Mouse (Mus musculus): ENCODE results near the gene Spata33. TPM values are rescaled to one million over a fixed set of nuclear protein-coding genes. Genes with fewer than 3 reads are reported as not detected.
"Not testable (repeated sequence)": the region's sequence is repeated elsewhere in the genome, so short reads cannot be mapped to it uniquely, and the experiment has no call there.

The Spata33 gene
- polyA plus RNA-seq, 1 experiment from 2014 or later = 5.2 TPM

DNA sequence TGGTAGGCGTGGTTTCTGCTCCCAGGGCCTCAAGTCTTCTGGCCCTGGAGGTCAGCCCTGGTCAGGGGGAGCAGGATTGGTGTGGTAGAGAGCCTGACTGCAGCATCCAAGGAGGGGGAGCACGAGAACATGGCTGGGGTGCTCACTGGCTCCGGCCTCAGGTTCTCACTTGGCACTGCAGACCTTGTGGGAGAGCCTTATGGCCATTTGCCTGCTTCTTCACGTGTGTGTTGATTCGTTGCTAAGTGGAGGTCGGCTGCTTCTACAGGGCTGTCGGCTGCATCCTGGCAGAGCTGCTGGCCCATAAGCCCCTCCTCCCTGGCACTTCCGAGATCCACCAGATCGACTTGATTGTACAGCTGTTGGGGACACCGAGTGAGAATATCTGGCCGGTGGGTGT lies 17.7 kb downstream of the Spata33 start:
- WGBS = 85% methylated on average over 9 of the region's 11 CpGs
- H3K9ac ChIP-seq (replicated peaks; ENCODE audit: low read length) = not testable (repeated sequence)

DNA sequence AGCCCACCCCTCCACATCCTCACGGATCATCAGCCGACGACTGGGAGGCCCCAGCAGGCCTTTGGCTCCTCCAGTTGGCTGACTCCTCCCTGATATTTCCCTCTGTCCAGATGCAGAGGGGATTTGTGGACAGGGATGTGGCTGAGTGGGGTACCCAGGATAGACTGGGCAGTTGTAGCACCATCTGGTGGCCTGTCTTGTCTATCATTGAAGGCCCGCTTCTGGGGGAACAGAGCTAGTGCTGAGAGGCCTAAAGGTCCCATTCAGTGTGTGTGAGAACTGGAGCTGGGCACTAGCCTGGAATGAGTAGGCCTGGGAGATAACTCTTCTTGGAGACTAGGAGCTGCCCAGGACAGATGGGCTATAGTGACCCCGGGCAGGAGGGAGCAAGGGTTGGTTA lies 19.1 kb downstream of the Spata33 start:
- ATAC-seq (ENCODE audit: low FRiP score, low TSS enrichment) = no peak
- no peaks in the 10 kb centered on the region for H3K9me3 ChIP-seq (ENCODE audit: low read length)
- H3K4me2 ChIP-seq (replicated peaks; ENCODE audit: low read depth, low read length) = no peak overlapping the region
- no peak overlapping the region for H3K4me3 ChIP-seq (ENCODE audit: low read length)
- 44% methylated on average over 5 of the region's 5 CpGs for WGBS
- no peak overlapping the region for H3K27ac ChIP-seq (ENCODE audit: low read length)
- peaks cover 19% of the 10 kb centered on the region; the same call in 1 of the 2 replicates for H3K36me3 ChIP-seq (ENCODE audit: insufficient read depth, low read length)
- H3K9ac ChIP-seq (replicated peaks; ENCODE audit: low read length) = no peak overlapping the region
- H3K4me1 ChIP-seq (ENCODE audit: insufficient read depth, low read length) = peaks cover 13% of the 10 kb centered on the region
- H3K27me3 ChIP-seq (ENCODE audit: insufficient read depth, low read length) = peaks cover 6% of the 10 kb centered on the region; the same call in 1 of the 2 replicates

More for the DNA sequence above, 17.7 kb downstream of the Spata33 start:
- ATAC-seq (ENCODE audit: low FRiP score, low TSS enrichment); H3K27ac ChIP-seq (ENCODE audit: low read length); H3K9me3 ChIP-seq (ENCODE audit: low read length); H3K4me3 ChIP-seq (ENCODE audit: low read length); H3K4me2 ChIP-seq (replicated peaks; ENCODE audit: low read depth, low read length); H3K27me3 ChIP-seq (ENCODE audit: insufficient read depth, low read length): not testable (repeated sequence)
- Histone ChIP-seq H3K4me1 (ENCODE audit: insufficient read depth, low read length) (peaks cover 16% of the 10 kb centered on the region), H3K36me3 (ENCODE audit: insufficient read depth, low read length) (peaks cover 19% of the 10 kb centered on the region; the same call in 1 of the 2 replicates)

DNA sequence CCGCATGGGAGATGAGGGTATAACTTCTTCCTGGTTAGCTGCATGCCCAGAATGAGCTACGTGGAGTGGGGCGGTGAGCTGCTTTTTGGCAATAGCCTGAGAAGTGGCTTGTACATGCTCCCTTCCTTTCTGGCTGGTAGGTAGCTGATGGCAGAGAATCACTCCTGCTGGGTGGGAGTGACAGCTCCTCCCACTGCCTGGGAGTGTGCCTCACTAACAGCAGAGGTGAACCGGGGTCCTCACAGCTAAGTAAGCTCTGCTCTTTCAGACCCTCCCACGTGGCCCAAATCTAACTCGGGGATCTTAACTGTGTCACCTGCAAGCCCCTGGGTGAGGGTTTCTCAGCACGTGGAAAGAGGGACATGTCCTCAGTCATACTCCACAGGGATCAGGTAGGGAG lies 19.9 kb downstream of the Spata33 start:
- WGBS = 19% methylated on average over 7 of the region's 7 CpGs

DNA sequence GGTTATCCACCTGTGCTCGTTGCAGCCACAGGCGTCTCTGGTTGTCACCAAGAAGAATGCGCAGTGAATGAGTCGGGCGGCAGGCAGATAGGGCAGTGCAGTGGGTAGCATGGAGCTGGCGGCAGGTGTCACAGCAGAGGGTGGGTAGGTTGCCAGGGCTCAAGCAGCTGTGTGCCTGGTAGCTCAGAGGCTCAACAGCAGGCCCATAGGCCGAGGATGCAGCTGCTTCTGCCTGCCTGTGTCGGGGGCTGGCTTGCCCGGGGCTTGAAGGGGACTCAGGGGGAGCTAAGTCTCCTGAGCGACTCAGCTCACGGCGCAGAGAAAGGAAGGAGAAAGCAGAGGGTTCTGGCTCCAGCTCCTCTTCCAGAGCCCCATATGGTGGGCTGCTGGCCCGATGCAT lies 20.7 kb downstream of the Spata33 start:
- WGBS = 63% methylated on average over 12 of the region's 13 CpGs
- H3K4me1 ChIP-seq (ENCODE audit: insufficient read depth, low read length) = peaks cover 13% of the 10 kb centered on the region
- peaks cover 6% of the 10 kb centered on the region; the same call in 1 of the 2 replicates for H3K27me3 ChIP-seq (ENCODE audit: insufficient read depth, low read length)
- no peak overlapping the region for H3K4me2 ChIP-seq (replicated peaks; ENCODE audit: low read depth, low read length)
- H3K4me3 ChIP-seq (ENCODE audit: low read length) = no peak overlapping the region
- H3K27ac ChIP-seq (ENCODE audit: low read length) = no peak overlapping the region
- ATAC-seq (ENCODE audit: low FRiP score, low TSS enrichment) = no peak
- H3K9ac ChIP-seq (replicated peaks; ENCODE audit: low read length) = no peak overlapping the region
- H3K9me3 ChIP-seq (ENCODE audit: low read length) = no peaks in the 10 kb centered on the region
- H3K36me3 ChIP-seq (ENCODE audit: insufficient read depth, low read length) = 0 out of 2 replicates have a peak, but pooled peaks cover 4% of the 10 kb centered on the region

More for the DNA sequence above, 19.9 kb downstream of the Spata33 start:
- H3K9ac ChIP-seq (replicated peaks; ENCODE audit: low read length) = no peak overlapping the region
- H3K27ac ChIP-seq (ENCODE audit: low read length) = no peak overlapping the region
- H3K27me3 ChIP-seq (ENCODE audit: insufficient read depth, low read length) = peaks cover 6% of the 10 kb centered on the region; the same call in 1 of the 2 replicates
- H3K4me1 ChIP-seq (ENCODE audit: insufficient read depth, low read length) = peaks cover 13% of the 10 kb centered on the region
- H3K9me3 ChIP-seq (ENCODE audit: low read length) = no peaks in the 10 kb centered on the region
- no peak overlapping the region for H3K4me2 ChIP-seq (replicated peaks; ENCODE audit: low read depth, low read length)
- no peak for ATAC-seq (ENCODE audit: low FRiP score, low TSS enrichment)
- H3K36me3 ChIP-seq (ENCODE audit: insufficient read depth, low read length) = peaks cover 11% of the 10 kb centered on the region; the same call in 1 of the 2 replicates
- H3K4me3 ChIP-seq (ENCODE audit: low read length) = no peak overlapping the region

DNA sequence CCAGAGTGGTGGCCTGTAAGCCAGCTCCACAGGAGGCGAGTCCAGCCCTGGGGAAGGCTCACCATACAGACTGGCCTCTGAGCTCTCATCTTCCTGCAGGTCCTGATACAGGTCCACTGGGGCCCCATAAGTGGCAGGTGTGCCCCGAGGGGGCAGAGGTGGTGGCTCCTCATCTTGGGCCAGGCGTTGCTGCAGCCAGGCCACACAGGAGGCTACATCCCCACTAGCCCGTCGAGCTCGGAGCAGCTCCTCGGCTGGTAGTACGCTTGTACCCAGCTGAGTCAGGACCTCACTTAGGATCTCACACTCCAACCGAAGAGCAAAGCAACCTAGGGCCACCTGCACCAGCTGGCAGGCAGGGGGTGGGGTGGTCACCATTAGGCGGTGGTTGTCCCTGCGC lies 21.1 kb downstream of the Spata33 start:
- Histone ChIP-seq H3K9me3 (ENCODE audit: low read length) (no peaks in the 10 kb centered on the region), H3K9ac (replicated peaks; ENCODE audit: low read length) (no peak overlapping the region), H3K27me3 (ENCODE audit: insufficient read depth, low read length) (peaks cover 6% of the 10 kb centered on the region; the same call in 1 of the 2 replicates), H3K4me3 (ENCODE audit: low read length) (no peak overlapping the region), H3K4me2 (replicated peaks; ENCODE audit: low read depth, low read length) (no peak overlapping the region), H3K36me3 (ENCODE audit: insufficient read depth, low read length) (0 out of 2 replicates have a peak, but pooled peaks cover 4% of the 10 kb centered on the region), H3K4me1 (ENCODE audit: insufficient read depth, low read length) (peaks cover 13% of the 10 kb centered on the region), H3K27ac (ENCODE audit: low read length) (no peak overlapping the region)
- WGBS = 74% methylated on average over 11 of the region's 11 CpGs
- no peak for ATAC-seq (ENCODE audit: low FRiP score, low TSS enrichment)

DNA sequence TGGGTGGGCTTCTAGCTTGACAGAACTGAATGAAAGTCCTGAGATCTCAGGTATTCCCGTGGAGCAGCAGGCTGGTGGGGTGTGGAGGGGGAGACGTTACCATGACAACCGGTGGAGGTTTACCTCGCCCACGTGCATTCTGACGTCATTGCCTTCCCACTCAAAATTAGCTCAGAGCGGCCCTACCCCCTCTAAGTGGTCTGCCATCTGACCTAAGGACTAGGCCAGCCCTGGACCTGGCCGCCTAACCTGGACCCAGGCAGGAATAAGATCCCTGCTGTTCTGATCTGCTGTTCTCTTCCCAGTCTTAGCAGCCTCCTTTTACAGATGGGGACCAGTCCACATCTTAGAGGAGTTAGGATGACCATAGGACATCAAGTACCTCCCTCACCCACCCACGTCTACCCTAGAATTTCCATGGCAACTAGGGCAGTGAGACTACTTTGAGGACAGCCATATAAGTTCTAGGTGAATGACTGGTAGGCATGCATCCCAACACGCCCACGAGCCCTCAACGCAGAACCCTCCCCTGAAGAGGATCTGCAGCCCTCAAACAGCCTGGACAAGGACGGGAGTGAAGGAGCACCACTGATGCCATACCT lies 22.4 kb downstream of the Spata33 start:
- ATAC-seq (ENCODE audit: low FRiP score, low TSS enrichment) = no peak
- Histone ChIP-seq H3K4me3 (ENCODE audit: low read length) (peak overlapping the region; percentile 69), H3K27me3 (ENCODE audit: insufficient read depth, low read length) (peaks cover 6% of the 10 kb centered on the region; the same call in 1 of the 2 replicates), H3K9ac (replicated peaks; ENCODE audit: low read length) (peak overlapping the region; percentile 70), H3K4me1 (ENCODE audit: insufficient read depth, low read length) (peaks cover 13% of the 10 kb centered on the region), H3K36me3 (ENCODE audit: insufficient read depth, low read length) (no peaks in the 10 kb centered on the region), H3K4me2 (replicated peaks; ENCODE audit: low read depth, low read length) (peak overlapping the region; percentile 86), H3K9me3 (ENCODE audit: low read length) (no peaks in the 10 kb centered on the region), H3K27ac (ENCODE audit: low read length) (no peak overlapping the region)
- WGBS = 22% methylated on average over 13 of the region's 13 CpGs

DNA sequence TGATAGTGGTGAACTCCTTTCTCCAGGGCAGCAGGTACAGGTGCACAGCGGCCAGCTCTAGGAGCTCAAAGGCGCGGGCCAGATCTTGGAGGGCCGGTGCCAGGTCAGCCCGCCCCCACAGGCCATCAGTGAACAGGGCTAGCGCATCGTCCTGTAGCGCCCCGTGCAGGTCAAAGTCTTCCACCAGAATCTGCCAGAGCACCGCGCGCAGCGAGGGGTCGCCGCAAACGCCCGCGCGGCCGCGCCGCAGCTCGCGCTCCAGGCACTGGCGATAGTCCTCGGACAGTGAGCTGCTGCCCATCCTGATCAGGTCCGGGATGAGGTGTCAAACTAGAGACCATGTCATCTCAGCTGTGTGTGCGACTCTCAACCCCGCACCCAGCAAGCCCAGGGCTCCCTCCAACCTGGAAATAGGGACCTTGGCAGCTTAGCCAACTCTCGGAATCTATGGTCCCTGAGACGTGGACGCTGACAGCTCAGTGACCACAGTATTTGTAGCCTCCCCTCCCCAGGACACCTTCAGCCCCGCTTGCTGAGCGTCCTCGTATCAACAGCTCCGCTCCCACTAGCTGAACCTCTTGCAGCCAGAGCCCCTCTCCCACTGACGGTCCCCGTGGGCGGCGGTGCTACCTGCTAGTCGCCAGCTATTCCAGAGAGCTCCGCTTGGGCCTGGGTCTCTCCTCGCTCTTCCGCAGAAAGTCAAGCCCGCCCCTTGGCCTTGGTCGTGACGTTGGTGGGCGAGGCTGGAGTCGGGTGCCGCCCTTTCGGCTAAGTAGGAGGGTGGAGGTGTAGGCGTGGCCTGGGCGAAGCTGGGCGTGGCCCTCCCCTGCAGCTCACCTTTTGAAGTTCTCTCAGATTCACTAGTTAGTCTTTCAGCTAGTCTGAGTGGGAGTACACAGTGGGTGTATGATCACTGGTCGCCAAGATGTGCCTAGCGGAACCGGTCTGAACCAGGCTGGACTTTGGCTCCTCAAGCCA lies 23.2 kb downstream of the Spata33 start, which contains the start of gene Spata2l:
Gene Spata2l, minus strand, starts transcription at position 714 of the 978 bp plus-strand sequence.
- H3K9me3 ChIP-seq (ENCODE audit: low read length) = no peaks in the 10 kb centered on the region
- ATAC-seq (ENCODE audit: low FRiP score, low TSS enrichment) = peak; percentile 90
- peaks cover 13% of the 10 kb centered on the region for H3K4me1 ChIP-seq (ENCODE audit: insufficient read depth, low read length)
- no peaks in the 10 kb centered on the region for H3K36me3 ChIP-seq (ENCODE audit: insufficient read depth, low read length)
- H3K4me2 ChIP-seq (replicated peaks; ENCODE audit: low read depth, low read length) = peak within 1 kb of the TSS; percentile 86
- no peak within 1 kb of the TSS for H3K27ac ChIP-seq (ENCODE audit: low read length)
- peak within 1 kb of the TSS; percentile 70 for H3K9ac ChIP-seq (replicated peaks; ENCODE audit: low read length)
- 1% methylated on average over 57 of the region's 57 CpGs for WGBS
- peaks cover 6% of the 10 kb centered on the region; the same call in 1 of the 2 replicates for H3K27me3 ChIP-seq (ENCODE audit: insufficient read depth, low read length)
- peak within 1 kb of the TSS; percentile 69 for H3K4me3 ChIP-seq (ENCODE audit: low read length)

DNA sequence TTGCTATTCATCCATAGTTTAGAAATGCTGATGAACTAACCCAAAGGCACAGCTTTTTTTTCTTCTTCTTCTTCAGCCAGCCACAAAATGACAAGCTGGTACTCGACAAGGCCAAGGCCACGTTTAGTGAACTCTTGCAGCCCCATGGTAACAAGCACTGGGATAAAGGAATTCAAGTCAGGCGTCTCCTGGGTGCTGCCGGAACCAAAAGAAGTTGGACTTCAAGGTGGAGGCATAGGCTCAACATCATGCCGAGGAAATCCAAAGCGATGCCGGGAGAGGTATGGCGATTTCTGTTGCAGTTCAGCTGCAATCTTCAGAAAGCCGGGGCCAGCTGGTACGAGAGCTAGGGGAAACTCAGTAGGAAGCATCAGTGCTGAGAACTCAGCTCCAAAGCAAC lies 26.8 kb downstream of the Spata33 start:
- peaks cover 10% of the 10 kb centered on the region for H3K36me3 ChIP-seq (ENCODE audit: insufficient read depth, low read length)
- H3K27me3 ChIP-seq (ENCODE audit: insufficient read depth, low read length) = peaks cover 6% of the 10 kb centered on the region; the same call in 1 of the 2 replicates
- no peaks in the 10 kb centered on the region for H3K9me3 ChIP-seq (ENCODE audit: low read length)
- no peak overlapping the region for H3K4me2 ChIP-seq (replicated peaks; ENCODE audit: low read depth, low read length)
- 90% methylated on average over 10 of the region's 10 CpGs for WGBS
- no peak overlapping the region for H3K27ac ChIP-seq (ENCODE audit: low read length)
- peaks cover 12% of the 10 kb centered on the region for H3K4me1 ChIP-seq (ENCODE audit: insufficient read depth, low read length)
- no peak for ATAC-seq (ENCODE audit: low FRiP score, low TSS enrichment)
- H3K4me3 ChIP-seq (ENCODE audit: low read length) = no peak overlapping the region
- no peak overlapping the region for H3K9ac ChIP-seq (replicated peaks; ENCODE audit: low read length)

DNA sequence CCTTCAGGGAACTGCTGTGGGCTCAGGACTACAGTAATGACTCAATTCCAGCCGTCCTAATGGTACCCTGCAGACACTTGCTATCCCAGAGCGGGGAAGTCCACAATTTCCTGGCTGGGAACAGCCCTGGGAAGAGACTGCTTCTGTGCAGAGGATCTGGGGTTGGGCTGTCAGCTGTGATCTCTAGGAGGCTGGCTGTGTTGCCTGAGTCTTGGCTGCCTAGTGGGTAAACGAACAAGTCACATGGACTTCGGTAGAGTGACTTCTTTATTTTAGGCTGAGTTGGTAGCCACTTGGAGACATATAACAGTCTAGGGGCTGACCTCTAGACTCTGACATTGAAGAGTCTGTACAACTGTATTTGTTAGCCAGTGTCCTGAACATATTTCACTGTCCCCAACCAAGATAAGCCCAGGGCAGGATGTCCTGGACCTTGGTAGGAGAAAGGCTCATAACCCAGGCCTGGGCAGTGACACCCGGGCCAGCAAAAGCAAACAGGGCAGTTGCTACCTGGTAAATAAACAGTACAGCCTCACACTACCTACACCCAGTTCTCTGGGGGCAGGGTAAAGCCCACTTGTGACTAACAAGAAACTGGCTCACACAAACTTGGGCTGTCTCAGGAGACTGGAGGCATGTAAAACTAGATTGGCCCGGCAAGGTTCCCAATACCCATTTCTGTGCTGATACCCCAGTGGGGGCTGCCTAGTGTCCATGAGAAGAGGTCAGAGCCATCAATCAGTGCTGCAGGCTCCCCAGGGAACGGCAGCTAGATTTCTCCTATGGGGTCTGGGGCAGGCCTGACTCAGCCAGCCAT lies 29.7 kb downstream of the Spata33 start:
- Histone ChIP-seq H3K27ac (ENCODE audit: low read length) (no peak overlapping the region), H3K9ac (replicated peaks; ENCODE audit: low read length) (no peak overlapping the region), H3K4me2 (replicated peaks; ENCODE audit: low read depth, low read length) (no peak overlapping the region), H3K4me1 (ENCODE audit: insufficient read depth, low read length) (no peaks in the 10 kb centered on the region), H3K9me3 (ENCODE audit: low read length) (no peaks in the 10 kb centered on the region), H3K27me3 (ENCODE audit: insufficient read depth, low read length) (no peaks in the 10 kb centered on the region), H3K36me3 (ENCODE audit: insufficient read depth, low read length) (peaks cover 26% of the 10 kb centered on the region), H3K4me3 (ENCODE audit: low read length) (no peak overlapping the region)
- WGBS = 83% methylated on average over 7 of the region's 7 CpGs
- ATAC-seq (ENCODE audit: low FRiP score, low TSS enrichment) = no peak
